Mouse (Mus musculus): ENCODE results near the gene Vmn1r192. TPM values are rescaled to one million over a fixed set of nuclear protein-coding genes. Genes with fewer than 3 reads are reported as not detected.
"Not testable (repeated sequence)": the region's sequence is repeated elsewhere in the genome, so short reads cannot be mapped to it uniquely, and the experiment has no call there.

Vmn1r192 gene
- not detected in 2 replicates for polyA plus RNA-seq (2015; fragmentation: Nextera tagmentation; extraction: Ambion mirVana)

- ATAC-seq (ENCODE audit: low FRiP score, low read depth) = no peak
- H3K9ac ChIP-seq = no peak within 1 kb of the TSS
- H3K4me1 ChIP-seq = no peaks in the 10 kb centered on the region
Observed at GRCm38 (mm10) chr13:22191041-22191440, at the start of gene Vmn1r192. Vmn1r192 (minus strand) TSS chr13:22191141.

GRCm38 (mm10) chr13:22223060-22223459 is 32.1 kb upstream of the Vmn1r192 start, which contains the start of gene Vmn1r193:
Vmn1r193 (minus strand) TSS chr13:22223160.
- ATAC-seq (ENCODE audit: low FRiP score, low read depth); H3K4me2 ChIP-seq (replicated peaks); H3K9me3 ChIP-seq; H3K27ac ChIP-seq; H3K4me1 ChIP-seq; H3K36me3 ChIP-seq; H3K9ac ChIP-seq; H3K27me3 ChIP-seq; H3K4me3 ChIP-seq: not testable (repeated sequence)
- WGBS = 74% methylated on average over 1 of the region's 1 CpGs

More at GRCm38 (mm10) chr13:22191041-22191440, at the start of gene Vmn1r192:
- Histone ChIP-seq H3K27ac (no peak within 1 kb of the TSS), H3K9me3 (peaks cover under 1% of the 10 kb centered on the region; the same call in 1 of the 2 replicates), H3K36me3 (no peaks in the 10 kb centered on the region), H3K4me3 (no peak within 1 kb of the TSS), H3K4me2 (replicated peaks) (no peak within 1 kb of the TSS), H3K27me3 (no peaks in the 10 kb centered on the region)

GRCm38 (mm10) chr13:22192756-22193155 is 1.8 kb upstream of the Vmn1r192 start:
- not testable (repeated sequence) for H3K27ac ChIP-seq; H3K4me1 ChIP-seq; H3K9ac ChIP-seq; H3K9me3 ChIP-seq; H3K4me2 ChIP-seq (replicated peaks); H3K27me3 ChIP-seq; H3K4me3 ChIP-seq; ATAC-seq (ENCODE audit: low FRiP score, low read depth); H3K36me3 ChIP-seq
- 76% methylated on average over 3 of the region's 3 CpGs for WGBS

GRCm38 (mm10) chr13:22190385-22190784 is 556 bp downstream of the Vmn1r192 start:
- Histone ChIP-seq H3K4me2 (replicated peaks) (no peak overlapping the region), H3K9me3 (no peaks in the 10 kb centered on the region), H3K27me3 (no peaks in the 10 kb centered on the region), H3K27ac (no peak overlapping the region), H3K9ac (no peak overlapping the region), H3K4me3 (no peak overlapping the region), H3K4me1 (no peaks in the 10 kb centered on the region), H3K36me3 (no peaks in the 10 kb centered on the region)
- ATAC-seq (ENCODE audit: low FRiP score, low read depth) = no peak
- WGBS = 75% methylated on average over 2 of the region's 2 CpGs

- ATAC-seq (ENCODE audit: low FRiP score, low read depth) = no peak
- H3K9ac ChIP-seq = no peak overlapping the region
- no peak overlapping the region for H3K4me2 ChIP-seq (replicated peaks)
- H3K4me1 ChIP-seq = no peaks in the 10 kb centered on the region
- WGBS = 81% methylated on average over 2 of the region's 2 CpGs
- H3K4me3 ChIP-seq = no peak overlapping the region
- no peaks in the 10 kb centered on the region for H3K36me3 ChIP-seq
- H3K27me3 ChIP-seq = no peaks in the 10 kb centered on the region
- no peaks in the 10 kb centered on the region for H3K9me3 ChIP-seq
- no peak overlapping the region for H3K27ac ChIP-seq
Observed at GRCm38 (mm10) chr13:22189313-22189712, 1.6 kb downstream of the Vmn1r192 start.

GRCm38 (mm10) chr13:22183869-22184268 is 7.1 kb downstream of the Vmn1r192 start, which contains the start of gene Vmn1r191:
Vmn1r191 (minus strand) TSS chr13:22183969.
- Histone ChIP-seq H3K4me3 (no peak within 1 kb of the TSS), H3K27ac (no peak within 1 kb of the TSS), H3K4me1 (no peaks in the 10 kb centered on the region), H3K9me3 (no peaks in the 10 kb centered on the region), H3K36me3 (no peaks in the 10 kb centered on the region), H3K27me3 (no peaks in the 10 kb centered on the region), H3K4me2 (replicated peaks) (no peak within 1 kb of the TSS), H3K9ac (no peak within 1 kb of the TSS)
- no peak for ATAC-seq (ENCODE audit: low FRiP score, low read depth)
- WGBS = 78% methylated on average over 1 of the region's 1 CpGs

GRCm38 (mm10) chr13:22168416-22168815 is 22.5 kb downstream of the Vmn1r192 start:
- WGBS = 91% methylated on average over 15 of the region's 15 CpGs
- no peak for ATAC-seq (ENCODE audit: low FRiP score, low read depth)

GRCm38 (mm10) chr13:22136495-22137293 is 54.2 kb downstream of the Vmn1r192 start:
- not testable (repeated sequence) for H3K27ac ChIP-seq; H3K9ac ChIP-seq; H3K36me3 ChIP-seq; H3K4me2 ChIP-seq (replicated peaks); H3K4me3 ChIP-seq; H3K27me3 ChIP-seq; H3K9me3 ChIP-seq; H3K4me1 ChIP-seq; ATAC-seq (ENCODE audit: low FRiP score, low read depth)
- WGBS = 69% methylated on average over 5 of the region's 5 CpGs

More at GRCm38 (mm10) chr13:22168416-22168815, 22.5 kb downstream of the Vmn1r192 start:
- Histone ChIP-seq H3K4me1 (no peaks in the 10 kb centered on the region), H3K9me3 (peaks cover 10% of the 10 kb centered on the region), H3K36me3 (no peaks in the 10 kb centered on the region), H3K27ac (no peak overlapping the region), H3K4me3 (no peak overlapping the region), H3K4me2 (replicated peaks) (no peak overlapping the region), H3K27me3 (no peaks in the 10 kb centered on the region), H3K9ac (no peak overlapping the region)

Small RNA genes within 50 kb of the gene (microRNA-seq; reads per million reads assigned to microRNA genes)
- gene Gm23282 (not detected), gene Gm25084 (not detected)

Other genes with a start within 250 kb of the Vmn1r192 start
- gene Zfp184, start 246.0 kb downstream of the Vmn1r192 start, polyA plus RNA-seq (2015; fragmentation: Nextera tagmentation; extraction: Ambion mirVana) = 18.3 and 20.2 TPM in 2 replicates
- 0.37 and 0.38 TPM in 2 replicates for gene Pom121l2, start 209.9 kb downstream of the Vmn1r192 start, polyA plus RNA-seq (2015; fragmentation: Nextera tagmentation; extraction: Ambion mirVana)
- gene Prss16, start 181.4 kb downstream of the Vmn1r192 start, polyA plus RNA-seq (2015; fragmentation: Nextera tagmentation; extraction: Ambion mirVana) = 0.98 and 1.1 TPM in 2 replicates
- 8.8 and 11.8 TPM in 2 replicates for gene Hist1h2ah, start 155.6 kb downstream of the Vmn1r192 start, polyA plus RNA-seq (2015; fragmentation: Nextera tagmentation; extraction: Ambion mirVana)
- 14.4 and 16.2 TPM in 2 replicates for gene Hist1h2bk, start 155.3 kb downstream of the Vmn1r192 start, polyA plus RNA-seq (2015; fragmentation: Nextera tagmentation; extraction: Ambion mirVana)
- 25.3 and 27.8 TPM in 2 replicates for gene Hist1h4i, start 149.8 kb downstream of the Vmn1r192 start, polyA plus RNA-seq (2015; fragmentation: Nextera tagmentation; extraction: Ambion mirVana)
- 75.9 and 76.5 TPM in 2 replicates for gene Hist1h2ag, start 148.2 kb downstream of the Vmn1r192 start, polyA plus RNA-seq (2015; fragmentation: Nextera tagmentation; extraction: Ambion mirVana)
- gene Hist1h2bj, start 147.9 kb downstream of the Vmn1r192 start, polyA plus RNA-seq (2015; fragmentation: Nextera tagmentation; extraction: Ambion mirVana) = 17.9 TPM in 2 replicates
- not detected in 2 replicates for gene Vmn1r188, start 106.7 kb downstream of the Vmn1r192 start, polyA plus RNA-seq (2015; fragmentation: Nextera tagmentation; extraction: Ambion mirVana)
- gene Vmn1r189, start 85.3 kb downstream of the Vmn1r192 start, polyA plus RNA-seq (2015; fragmentation: Nextera tagmentation; extraction: Ambion mirVana) = not detected in 2 replicates
- not detected in 2 replicates for gene Vmn1r191, start 7.2 kb downstream of the Vmn1r192 start, polyA plus RNA-seq (2015; fragmentation: Nextera tagmentation; extraction: Ambion mirVana)
- not detected in 2 replicates for gene Vmn1r193, start 32.0 kb upstream of the Vmn1r192 start, polyA plus RNA-seq (2015; fragmentation: Nextera tagmentation; extraction: Ambion mirVana)
- not detected in 2 replicates for gene Vmn1r194, start 53.1 kb upstream of the Vmn1r192 start, polyA plus RNA-seq (2015; fragmentation: Nextera tagmentation; extraction: Ambion mirVana)
- not detected in 2 replicates for gene Vmn1r195, start 79.4 kb upstream of the Vmn1r192 start, polyA plus RNA-seq (2015; fragmentation: Nextera tagmentation; extraction: Ambion mirVana)
- not detected in 2 replicates for gene Vmn1r196, start 98.8 kb upstream of the Vmn1r192 start, polyA plus RNA-seq (2015; fragmentation: Nextera tagmentation; extraction: Ambion mirVana)
- not detected in 2 replicates for gene Vmn1r197, start 133.4 kb upstream of the Vmn1r192 start, polyA plus RNA-seq (2015; fragmentation: Nextera tagmentation; extraction: Ambion mirVana)
- gene Vmn1r198, start 159.2 kb upstream of the Vmn1r192 start, polyA plus RNA-seq (2015; fragmentation: Nextera tagmentation; extraction: Ambion mirVana) = not detected in 2 replicates
- gene Vmn1r199, start 188.7 kb upstream of the Vmn1r192 start, polyA plus RNA-seq (2015; fragmentation: Nextera tagmentation; extraction: Ambion mirVana) = not detected in 2 replicates
- gene Vmn1r200, start 199.2 kb upstream of the Vmn1r192 start, polyA plus RNA-seq (2015; fragmentation: Nextera tagmentation; extraction: Ambion mirVana) = not detected in 2 replicates